8 mouse cellular contexts compared by ENCODE assay signal in the genomic region with DNA sequence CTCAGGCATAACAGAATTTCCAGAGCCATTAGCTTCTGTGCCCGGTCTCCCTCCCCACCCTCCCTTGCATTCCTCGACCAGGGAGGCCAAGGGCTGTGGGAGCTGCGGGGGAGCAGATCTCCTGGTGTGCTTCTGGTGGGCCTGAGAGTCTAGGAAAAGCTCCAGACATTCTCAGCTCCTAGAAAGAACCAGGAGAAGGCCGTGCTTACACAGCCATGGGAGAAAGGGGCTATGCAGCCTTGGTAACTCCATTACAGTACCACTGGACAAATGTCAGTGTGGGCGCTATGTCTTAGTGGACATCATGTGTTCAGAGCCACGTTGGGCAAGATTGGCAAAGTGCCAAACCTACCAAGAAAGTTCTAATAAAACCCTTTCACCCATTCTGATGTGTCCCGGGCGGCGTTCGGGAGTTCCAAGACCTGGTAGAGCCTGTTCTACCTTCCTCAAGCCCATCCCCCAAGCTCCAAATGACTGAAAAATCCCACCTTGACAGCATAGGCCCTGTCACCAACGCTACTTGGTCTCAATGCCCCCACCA. TPM values are rescaled to one million over a fixed set of nuclear protein-coding genes. Genes with fewer than 3 reads are reported as not detected.
DNase-seq lines count a peak whose midpoint lies in the region; ATAC-seq and TF ChIP-seq lines count a peak whose summit lies in the region.

No protein-coding gene starts in this region.

- H3K4me3 ChIP-seq in forebrain, embryonic 11.5 days (ENCODE audit: low read depth, low read length): peak overlapping the region; percentile 49
- H3K4me3 ChIP-seq in intestine, embryonic 16.5 days (ENCODE audit: low read length): peak overlapping the region; percentile 76
- H3K4me3 ChIP-seq in lung, adult 2 months (replicated peaks; ENCODE audit: extremely low read depth, low read depth, low read length): peak overlapping the region; percentile 79

- H3K9ac ChIP-seq in forebrain, embryonic 11.5 days (ENCODE audit: low read length): no peak overlapping the region; the same call in 1 of the 2 replicates
- H3K9ac ChIP-seq in intestine, embryonic 16.5 days (ENCODE audit: low read depth, low read length): peak overlapping the region; percentile 88

- WGBS in forebrain, embryonic 11.5 days: 14% methylated on average over 11 of the region's 11 CpGs
- 21% methylated on average over 11 of the region's 11 CpGs for WGBS in intestine, embryonic 16.5 days
- 15% methylated on average over 11 of the region's 11 CpGs for WGBS in lung, adult 2 months

- peaks cover 8% of the 10 kb centered on the region for H3K4me1 ChIP-seq in forebrain, embryonic 11.5 days (replicated peaks; ENCODE audit: control insufficient read depth, insufficient read depth, low read length)
- peaks cover 24% of the 10 kb centered on the region for H3K4me1 ChIP-seq in intestine, embryonic 16.5 days (ENCODE audit: control insufficient read depth, insufficient read depth, low read length)
- H3K4me1 ChIP-seq in lung, adult 2 months (ENCODE audit: control insufficient read depth, insufficient read depth, low read length): peaks cover 15% of the 10 kb centered on the region

- no peak for ATAC-seq in forebrain, embryonic 11.5 days (replicated peaks; ENCODE audit: low FRiP score)
- peak; percentile 11; the same call in 1 of the 2 replicates for ATAC-seq in intestine, embryonic 16.5 days

- TF ChIP-seq POLR2A in lung, adult 2 months (IDR thresholded peaks at IDR 0.05; ENCODE audit: borderline replicate concordance, extremely low read depth, low read depth, low read length): no peak

- H3K27ac ChIP-seq in forebrain, embryonic 11.5 days (ENCODE audit: low read depth, low read length): no peak overlapping the region
- H3K27ac ChIP-seq in intestine, embryonic 16.5 days (ENCODE audit: low read length): peak overlapping the region; percentile 82

- peak; percentile 72 for DNase-seq in urinary bladder, postnatal 14 days (ENCODE audit: low spot score)
- DNase-seq in urinary bladder, postnatal 10 days (ENCODE audit: low spot score): no peak
- no peak for DNase-seq in forebrain, embryonic 11.5 days (ENCODE audit: low spot score)
- peak; percentile 57 for DNase-seq in lung, adult 2 months
- DNase-seq in frontal cortex, postnatal 10 days (ENCODE audit: low spot score in 2 of 2): no peak
- DNase-seq in thymus, postnatal 10 days (ENCODE audit: low spot score in 2 of 2): no peak
- DNase-seq in layer of hippocampus, adult 18-20 months (ENCODE audit: low spot score in 2 of 2): no peak

- H3K27me3 ChIP-seq in forebrain, embryonic 11.5 days (ENCODE audit: control insufficient read depth, insufficient read depth, low read length): peaks cover 16% of the 10 kb centered on the region
- no peaks in the 10 kb centered on the region for H3K27me3 ChIP-seq in intestine, embryonic 16.5 days (replicated peaks; ENCODE audit: control insufficient read depth, insufficient read depth, low read length)

- no peaks in the 10 kb centered on the region for H3K36me3 ChIP-seq in forebrain, embryonic 11.5 days (ENCODE audit: control insufficient read depth, insufficient read depth, low read length)
- H3K36me3 ChIP-seq in intestine, embryonic 16.5 days (ENCODE audit: control insufficient read depth, insufficient read depth, low read length): no peaks in the 10 kb centered on the region

- TF ChIP-seq CTCF in lung, adult 2 months (IDR thresholded peaks at IDR 0.05; ENCODE audit: insufficient read depth, low read length): no peak

- no peaks in the 10 kb centered on the region for H3K9me3 ChIP-seq in forebrain, embryonic 11.5 days (ENCODE audit: control insufficient read depth, low read length)
- H3K9me3 ChIP-seq in intestine, embryonic 16.5 days (ENCODE audit: control insufficient read depth, low read length): no peaks in the 10 kb centered on the region

- H3K4me2 ChIP-seq in forebrain, embryonic 11.5 days (ENCODE audit: low read depth, low read length, severe bottlenecking): peak overlapping the region; percentile 98
- peak overlapping the region; percentile 93 for H3K4me2 ChIP-seq in intestine, embryonic 16.5 days (ENCODE audit: low read depth, low read length)

RNA-seq across cellular contexts. Expression of a gene that starts 7.7 kb away (rescaled TPM):
- polyA plus RNA-seq in forebrain, embryonic 11.5 days (2014; fragmentation: Nextera tagmentation; extraction: Ambion mirVana): 19.4 and 20.4 TPM in 2 replicates
- 126 and 127 TPM in 2 replicates for polyA plus RNA-seq in intestine, embryonic 16.5 days (2015; fragmentation: Nextera tagmentation; extraction: Ambion mirVana)
- 257 and 302 TPM in 2 replicates for polyA plus RNA-seq in lung, adult 2 months (2012; rRNA removed)
- total RNA-seq in layer of hippocampus, adult 18-20 months (2021): 10 to 100 TPM; 36.5 to 40.2 TPM

RNA-seq across cellular contexts. Expression of a gene that starts 30.1 kb away (rescaled TPM):
- 44.4 and 46.2 TPM in 2 replicates for polyA plus RNA-seq in forebrain, embryonic 11.5 days (2014; fragmentation: Nextera tagmentation; extraction: Ambion mirVana)
- polyA plus RNA-seq in intestine, embryonic 16.5 days (2015; fragmentation: Nextera tagmentation; extraction: Ambion mirVana): 6.5 and 7.3 TPM in 2 replicates
- polyA plus RNA-seq in lung, adult 2 months (2012; rRNA removed): 0.53 and 0.84 TPM in 2 replicates
- 1 to 10 TPM; 2.0 to 2.2 TPM for total RNA-seq in layer of hippocampus, adult 18-20 months (2021)

RNA-seq across cellular contexts. Expression of a gene that starts 41.1 kb away (rescaled TPM):
- polyA plus RNA-seq in forebrain, embryonic 11.5 days (2014; fragmentation: Nextera tagmentation; extraction: Ambion mirVana): 9.3 and 10.3 TPM in 2 replicates
- 60.9 and 71.1 TPM in 2 replicates for polyA plus RNA-seq in intestine, embryonic 16.5 days (2015; fragmentation: Nextera tagmentation; extraction: Ambion mirVana)
- polyA plus RNA-seq in lung, adult 2 months (2012; rRNA removed): 52.3 and 58.3 TPM in 2 replicates
- total RNA-seq in layer of hippocampus, adult 18-20 months (2021): 10 to 100 TPM; 40.4 to 41.5 TPM

RNA-seq across cellular contexts. Expression of a gene that starts 46.0 kb away (rescaled TPM):
- 0.43 and 1.1 TPM in 2 replicates for polyA plus RNA-seq in forebrain, embryonic 11.5 days (2014; fragmentation: Nextera tagmentation; extraction: Ambion mirVana)
- polyA plus RNA-seq in intestine, embryonic 16.5 days (2015; fragmentation: Nextera tagmentation; extraction: Ambion mirVana): 102 and 109 TPM in 2 replicates
- polyA plus RNA-seq in lung, adult 2 months (2012; rRNA removed): 53.0 and 105 TPM in 2 replicates
- total RNA-seq in layer of hippocampus, adult 18-20 months (2021): not detected

RNA-seq across cellular contexts. Expression of a gene that starts 50.8 kb away (rescaled TPM):
- polyA plus RNA-seq in forebrain, embryonic 11.5 days (2014; fragmentation: Nextera tagmentation; extraction: Ambion mirVana): 89.3 and 96.0 TPM in 2 replicates
- polyA plus RNA-seq in intestine, embryonic 16.5 days (2015; fragmentation: Nextera tagmentation; extraction: Ambion mirVana): 244 and 256 TPM in 2 replicates
- 116 and 135 TPM in 2 replicates for polyA plus RNA-seq in lung, adult 2 months (2012; rRNA removed)
- total RNA-seq in layer of hippocampus, adult 18-20 months (2021): 100 to 1,000 TPM; 112 to 113 TPM

Comparison
In these comparisons a context has a peak if more than half of its experiments do, and no peak if none do; other contexts are left out.
1. DNase-seq: peak in urinary bladder, postnatal 14 days (single experiment) and lung, adult 2 months (single experiment); none in urinary bladder, postnatal 10 days (single experiment), forebrain, embryonic 11.5 days (single experiment), frontal cortex, postnatal 10 days (0 of 2), thymus, postnatal 10 days (0 of 2) and layer of hippocampus, adult 18-20 months (0 of 2).
2. Peak in every context shown above with its lines, with median percentiles within 50 percentile points of each other: H3K4me3 ChIP-seq.